Mouse (Mus musculus): ENCODE results near the gene Foxg1.

Gene Foxg1

DNA sequence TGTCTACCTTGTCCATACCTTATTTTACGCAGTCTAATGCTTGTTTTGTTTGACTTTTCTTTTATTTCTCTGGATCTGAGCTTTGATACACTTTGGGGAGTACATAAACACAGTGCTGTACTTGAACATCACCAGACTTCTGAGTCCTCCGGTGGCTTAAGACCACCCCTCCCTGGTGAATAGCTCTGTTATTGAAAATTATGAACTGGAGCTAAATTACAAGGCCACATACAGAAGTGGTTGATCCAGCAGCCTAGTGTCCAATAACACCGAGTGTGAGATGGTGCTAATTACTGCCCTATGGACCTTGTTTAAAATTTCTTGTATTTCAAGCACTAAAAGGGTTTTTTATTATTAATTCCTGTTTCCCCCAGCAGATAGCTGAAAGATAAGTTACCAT is 35.5 kb downstream of the Foxg1 start:
- DNase-seq: no peak

Measured in thymus, postnatal 14 days (tissue).